In genomic region chr11:88131847-88132246, GRCm38 (mm10) we compare ENCODE assay signal across 8 mouse cellular contexts. TPM values are rescaled to one million over a fixed set of nuclear protein-coding genes. Genes with fewer than 3 reads are reported as not detected.
DNase-seq lines count a peak whose midpoint lies in the region; ATAC-seq and TF ChIP-seq lines count a peak whose summit lies in the region.

No protein-coding gene starts in this region.

- peaks cover 17% of the 10 kb centered on the region for H3K4me1 ChIP-seq in thymus, adult 2 months (replicated peaks; ENCODE audit: control insufficient read depth, insufficient read depth, low read length)
- peaks cover 25% of the 10 kb centered on the region for H3K4me1 ChIP-seq in embryonic facial prominence, embryonic 15.5 days
- H3K4me1 ChIP-seq in liver, embryonic 15.5 days (replicated peaks) = peaks cover 7% of the 10 kb centered on the region; the same call in 1 of the 2 replicates
- no peaks in the 10 kb centered on the region for H3K4me1 ChIP-seq in small intestine, adult 2 months (ENCODE audit: control insufficient read depth, insufficient read depth, insufficient read length, low read length)

- no peaks in the 10 kb centered on the region for H3K9me3 ChIP-seq in embryonic facial prominence, embryonic 15.5 days (replicated peaks)
- H3K9me3 ChIP-seq in liver, embryonic 15.5 days (replicated peaks) = no peaks in the 10 kb centered on the region

- H3K27me3 ChIP-seq in thymus, adult 2 months (ENCODE audit: control insufficient read depth, insufficient read depth, low read length) = no peaks in the 10 kb centered on the region
- H3K27me3 ChIP-seq in embryonic facial prominence, embryonic 15.5 days = no peaks in the 10 kb centered on the region
- peaks cover 12% of the 10 kb centered on the region; the same call in 1 of the 2 replicates for H3K27me3 ChIP-seq in liver, embryonic 15.5 days
- H3K27me3 ChIP-seq in small intestine, adult 2 months (ENCODE audit: control insufficient read depth, insufficient read depth, low read length) = no peaks in the 10 kb centered on the region

- ATAC-seq in embryonic facial prominence, embryonic 15.5 days (ENCODE audit: insufficient number of reproducible peaks, low FRiP score, low TSS enrichment, low read depth) = 0 out of 2 replicates have a peak, but pooled peaks have one; percentile 34
- ATAC-seq in hematopoietic stem cell, adult 5-6 weeks (replicated peaks in 1 of 2; ENCODE audit: insufficient read depth in 1 of 2, low FRiP score in 2 of 2, low TSS enrichment in 1 of 2, low read depth in 1 of 2, poor library complexity in 2 of 2, severe bottlenecking in 2 of 2) = peak; percentile 89 to 92
- ATAC-seq in liver, embryonic 15.5 days (ENCODE audit: insufficient read depth) = no peak

- H3K4me3 ChIP-seq in thymus, adult 2 months (ENCODE audit: control insufficient read depth, insufficient read depth, low read length) = peak overlapping the region; percentile 41
- H3K4me3 ChIP-seq in embryonic facial prominence, embryonic 15.5 days (replicated peaks) = no peak overlapping the region
- H3K4me3 ChIP-seq in liver, embryonic 15.5 days (replicated peaks) = peak overlapping the region; percentile 7; the same call in 1 of the 2 replicates
- H3K4me3 ChIP-seq in small intestine, adult 2 months (ENCODE audit: low read depth, low read length) = no peak overlapping the region

- peak; percentile 35 for DNase-seq in thymus, adult 2 months
- DNase-seq in thymus, adult 18-20 months = no peak
- DNase-seq in right cerebral cortex, postnatal 14 days = no peak
- no peak for DNase-seq in frontal cortex, postnatal 10 days (ENCODE audit: low spot score in 2 of 2)

- no peaks in the 10 kb centered on the region for H3K36me3 ChIP-seq in thymus, adult 2 months (ENCODE audit: control insufficient read depth, insufficient read depth, low read length)
- no peaks in the 10 kb centered on the region for H3K36me3 ChIP-seq in embryonic facial prominence, embryonic 15.5 days
- no peaks in the 10 kb centered on the region for H3K36me3 ChIP-seq in liver, embryonic 15.5 days (replicated peaks)
- no peaks in the 10 kb centered on the region for H3K36me3 ChIP-seq in small intestine, adult 2 months (ENCODE audit: control insufficient read depth, insufficient read depth, low read length)

- TF ChIP-seq POLR2A in thymus, adult 2 months (IDR thresholded peaks at IDR 0.05; ENCODE audit: control insufficient read depth, extremely low read depth, insufficient read depth, low read length, poor library complexity) = no peak
- no peak for TF ChIP-seq POLR2A in small intestine, adult 2 months (IDR thresholded peaks at IDR 0.05; ENCODE audit: low read depth, low read length)

- peak overlapping the region; percentile 48; the same call in 1 of the 2 replicates for H3K27ac ChIP-seq in thymus, adult 2 months (ENCODE audit: control insufficient read depth, insufficient read depth, low read length)
- peak overlapping the region; percentile 68; the same call in 1 of the 2 replicates for H3K27ac ChIP-seq in embryonic facial prominence, embryonic 15.5 days (replicated peaks)
- no peak overlapping the region for H3K27ac ChIP-seq in liver, embryonic 15.5 days (replicated peaks)
- peak overlapping the region; percentile 63 for H3K27ac ChIP-seq in small intestine, adult 2 months (ENCODE audit: insufficient read depth, low read depth, low read length)

- 0% methylated on average over 8 of the region's 8 CpGs for WGBS in thymus, adult 2 months
- WGBS in embryonic facial prominence, embryonic 15.5 days = 42% methylated on average over 8 of the region's 8 CpGs
- WGBS in liver, embryonic 15.5 days (ENCODE audit: insufficient replicate concordance) = 9% methylated on average over 8 of the region's 8 CpGs
- WGBS in small intestine, adult 2 months = 52% methylated on average over 8 of the region's 8 CpGs

- H3K4me2 ChIP-seq in embryonic facial prominence, embryonic 15.5 days (replicated peaks) = peak overlapping the region; percentile 27; the same call in 1 of the 2 replicates
- peak overlapping the region; percentile 6; the same call in 1 of the 2 replicates for H3K4me2 ChIP-seq in liver, embryonic 15.5 days

- TF ChIP-seq CTCF in thymus, adult 2 months (IDR thresholded peaks at IDR 0.05; ENCODE audit: borderline replicate concordance, control insufficient read depth, extremely low read depth, insufficient read depth, low read length, poor library complexity) = no peak
- no peak for TF ChIP-seq CTCF in small intestine, adult 2 months (IDR thresholded peaks at IDR 0.05; ENCODE audit: extremely low read depth, insufficient read length, insufficient replicate concordance, low read depth, low read length)

- H3K9ac ChIP-seq in embryonic facial prominence, embryonic 15.5 days = no peak overlapping the region
- no peak overlapping the region for H3K9ac ChIP-seq in liver, embryonic 15.5 days

RNA-seq across cellular contexts. Expression of gene Cuedc1, which starts 34.0 kb away (rescaled TPM):
- 13.8 and 15.5 TPM in 2 replicates for polyA plus RNA-seq in thymus, adult 2 months (2012; rRNA removed)
- polyA plus RNA-seq in embryonic facial prominence, embryonic 15.5 days (2015; fragmentation: Nextera tagmentation; extraction: Ambion mirVana) = 35.4 and 38.7 TPM in 2 replicates
- 7.4 and 9.5 TPM in 2 replicates for total RNA-seq in hematopoietic stem cell, adult 5-6 weeks (2017)
- polyA plus RNA-seq in liver, embryonic 15.5 days (2015; fragmentation: Nextera tagmentation; extraction: Ambion mirVana) = 1.1 and 1.5 TPM in 2 replicates
- polyA plus RNA-seq in small intestine, adult 2 months (2012; rRNA removed) = 12.3 and 13.3 TPM in 2 replicates

Comparison
In these comparisons a context has a peak if more than half of its experiments do, and no peak if none do; other contexts are left out.
1. H3K4me3 ChIP-seq: peak in thymus, adult 2 months (single experiment) and liver, embryonic 15.5 days (single experiment); none in embryonic facial prominence, embryonic 15.5 days (single experiment) and small intestine, adult 2 months (single experiment).